Mouse (Mus musculus): ENCODE results near the gene Hoxb4.

Gene Hoxb4

GRCm38 (mm10) chr11:96333241-96334001, 15.4 kb downstream of the Hoxb4 start:
- DNase-seq (ENCODE audit: low spot score in 2 of 2) = no peak

GRCm38 (mm10) chr11:96334002-96334364, 15.9 kb downstream of the Hoxb4 start:
- DNase-seq (ENCODE audit: low spot score in 2 of 2) = no peak

- no peak for DNase-seq (ENCODE audit: low spot score in 2 of 2)
Measured at GRCm38 (mm10) chr11:96334998-96335397, 16.9 kb downstream of the Hoxb4 start.

- DNase-seq (ENCODE audit: low spot score in 2 of 2) = no peak
Measured at GRCm38 (mm10) chr11:96336597-96336996, 18.5 kb downstream of the Hoxb4 start.

- no peak for DNase-seq (ENCODE audit: low spot score in 2 of 2)
Measured at GRCm38 (mm10) chr11:96337026-96337425, 19.0 kb downstream of the Hoxb4 start.

- no peak for DNase-seq (ENCODE audit: low spot score in 2 of 2)
Measured at GRCm38 (mm10) chr11:96338957-96339855, 21.1 kb downstream of the Hoxb4 start.

GRCm38 (mm10) chr11:96340698-96341365, 22.8 kb downstream of the Hoxb4 start:
- DNase-seq (ENCODE audit: low spot score in 2 of 2) = no peak

GRCm38 (mm10) chr11:96341701-96342575, 23.9 kb downstream of the Hoxb4 start:
- no peak for DNase-seq (ENCODE audit: low spot score in 2 of 2)

- no peak for DNase-seq (ENCODE audit: low spot score in 2 of 2)
Measured at GRCm38 (mm10) chr11:96342576-96342930, 24.5 kb downstream of the Hoxb4 start.

GRCm38 (mm10) chr11:96343206-96343745, 25.2 kb downstream of the Hoxb4 start:
- no peak for DNase-seq (ENCODE audit: low spot score in 2 of 2)

GRCm38 (mm10) chr11:96344061-96344877, 26.2 kb downstream of the Hoxb4 start:
- no peak for DNase-seq (ENCODE audit: low spot score in 2 of 2)

- no peak for DNase-seq (ENCODE audit: low spot score in 2 of 2)
Measured at GRCm38 (mm10) chr11:96344878-96345159, 26.8 kb downstream of the Hoxb4 start.

GRCm38 (mm10) chr11:96345220-96345892, 27.3 kb downstream of the Hoxb4 start:
- no peak for DNase-seq (ENCODE audit: low spot score in 2 of 2)

- no peak for DNase-seq (ENCODE audit: low spot score in 2 of 2)
Measured at GRCm38 (mm10) chr11:96345893-96346806, 28.1 kb downstream of the Hoxb4 start.

GRCm38 (mm10) chr11:96346916-96347520, 29.0 kb downstream of the Hoxb4 start:
- DNase-seq (ENCODE audit: low spot score in 2 of 2) = no peak

GRCm38 (mm10) chr11:96347717-96348116, 29.6 kb downstream of the Hoxb4 start:
- no peak for DNase-seq (ENCODE audit: low spot score in 2 of 2)

- no peak for DNase-seq (ENCODE audit: low spot score in 2 of 2)
Measured at GRCm38 (mm10) chr11:96348141-96348928, 30.3 kb downstream of the Hoxb4 start.

- no peak for DNase-seq (ENCODE audit: low spot score in 2 of 2)
Measured at GRCm38 (mm10) chr11:96348988-96349387, 30.9 kb downstream of the Hoxb4 start.

All from thymus, postnatal 10 days (tissue).